Mouse (Mus musculus): Measurements from ENCODE around the gene Mgat4a.

The Mgat4a gene

GRCm38 (mm10) chr1:37466322-37466995 is 74.4 kb downstream of the Mgat4a start:
- DNase-seq (ENCODE audit: low read depth, low spot score): no peak

- DNase-seq (ENCODE audit: low read depth, low spot score): no peak
These were observed 75.9 kb downstream of the Mgat4a start for GRCm38 (mm10) chr1:37464878-37465452.

- DNase-seq (ENCODE audit: low read depth, low spot score): no peak
These were observed 83.3 kb downstream of the Mgat4a start for GRCm38 (mm10) chr1:37457546-37457945.

GRCm38 (mm10) chr1:37451270-37451669 is 89.5 kb downstream of the Mgat4a start:
- no peak for DNase-seq (ENCODE audit: low read depth, low spot score)

- DNase-seq (ENCODE audit: low read depth, low spot score): peak; percentile 63
These were observed 92.3 kb downstream of the Mgat4a start for GRCm38 (mm10) chr1:37448361-37449095.

GRCm38 (mm10) chr1:37442848-37443835 is 97.7 kb downstream of the Mgat4a start:
- no peak for DNase-seq (ENCODE audit: low read depth, low spot score)

GRCm38 (mm10) chr1:37436419-37436818 is 104.4 kb downstream of the Mgat4a start:
- DNase-seq (ENCODE audit: low read depth, low spot score): no peak

- no peak for DNase-seq (ENCODE audit: low read depth, low spot score)
These were observed 110.4 kb downstream of the Mgat4a start for GRCm38 (mm10) chr1:37430297-37430840.

- DNase-seq (ENCODE audit: low read depth, low spot score): peak; percentile 97
These were observed 111.2 kb downstream of the Mgat4a start, which contains the start of the genes Coa5 and Unc50 for GRCm38 (mm10) chr1:37429366-37430296. TSS of gene Coa5 (minus strand) at chr1:37430103. TSS of gene Unc50 (plus strand) at chr1:37430139.

GRCm38 (mm10) chr1:37428911-37429310 is 111.9 kb downstream of the Mgat4a start:
- DNase-seq (ENCODE audit: low read depth, low spot score): peak; percentile 13

- DNase-seq (ENCODE audit: low read depth, low spot score): no peak
These were observed 113.5 kb downstream of the Mgat4a start for GRCm38 (mm10) chr1:37427144-37427875.

- peak; percentile 76 for DNase-seq (ENCODE audit: low read depth, low spot score)
These were observed 121.4 kb downstream of the Mgat4a start for GRCm38 (mm10) chr1:37419420-37419819.

GRCm38 (mm10) chr1:37415394-37415793 is 125.4 kb downstream of the Mgat4a start:
- no peak for DNase-seq (ENCODE audit: low read depth, low spot score)

GRCm38 (mm10) chr1:37409647-37410046 is 131.2 kb downstream of the Mgat4a start:
- DNase-seq (ENCODE audit: low read depth, low spot score): peak; percentile 50

- DNase-seq (ENCODE audit: low read depth, low spot score): no peak
These were observed 132.1 kb downstream of the Mgat4a start for GRCm38 (mm10) chr1:37408678-37409077.

- DNase-seq (ENCODE audit: low read depth, low spot score): no peak
These were observed 132.8 kb downstream of the Mgat4a start for GRCm38 (mm10) chr1:37408059-37408458.

GRCm38 (mm10) chr1:37407228-37407627 is 133.6 kb downstream of the Mgat4a start:
- DNase-seq (ENCODE audit: low read depth, low spot score): no peak

- no peak for DNase-seq (ENCODE audit: low read depth, low spot score)
These were observed 135.7 kb downstream of the Mgat4a start for GRCm38 (mm10) chr1:37405137-37405536.

- peak; percentile 79 for DNase-seq (ENCODE audit: low read depth, low spot score)
These were observed 139.1 kb downstream of the Mgat4a start for GRCm38 (mm10) chr1:37401687-37402086.
